Mouse (Mus musculus) liver, embryonic 12.5 days (tissue): ENCODE data around the gene Ptpn6. TPM values are rescaled to one million over a fixed set of nuclear protein-coding genes. Genes with fewer than 3 reads are reported as not detected.

Source experiments
- ATAC-seq: fragments of 200-750 bp; cut with Nextera tagmentation; 2 replicates; pipeline ENCODE4 v1.8.0; 2017; ENCODE audit warnings: moderate number of reproducible peaks, mild to moderate bottlenecking, moderate library complexity
- H3K27ac ChIP-seq: fragments of 300-500 bp; sonication (generic); 2 replicates; pipeline ENCODE4 v1.5.1; 2016; ENCODE audit warnings: mild to moderate bottlenecking
- H3K27me3 ChIP-seq: fragments of 300-500 bp; sonication (generic); replicated peaks from 2 replicates; pipeline ENCODE4 v1.6.1; 2016; ENCODE audit warnings: mild to moderate bottlenecking, moderate library complexity
- H3K36me3 ChIP-seq: fragments of 300-500 bp; sonication (generic); 2 replicates; pipeline ENCODE4 v1.6.1; 2016; ENCODE audit warnings: mild to moderate bottlenecking, moderate library complexity
- H3K4me1 ChIP-seq: fragments of 300-500 bp; sonication (generic); 2 replicates; pipeline ENCODE4 v1.6.1; 2016
- H3K4me2 ChIP-seq: fragments of 300-500 bp; sonication (generic); 2 replicates; pipeline ENCODE4 v1.6.1; 2016; ENCODE audit warnings: mild to moderate bottlenecking, moderate library complexity
- H3K4me3 ChIP-seq: fragments of 300-500 bp; sonication (generic); 2 replicates; pipeline ENCODE4 v1.5.1; 2016; ENCODE audit warnings: mild to moderate bottlenecking, moderate library complexity
- H3K9ac ChIP-seq: fragments of 300-500 bp; sonication (generic); 2 replicates; pipeline ENCODE4 v1.6.1; 2016; ENCODE audit warnings: mild to moderate bottlenecking, moderate library complexity
- H3K9me3 ChIP-seq: fragments of 300-500 bp; sonication (generic); replicated peaks from 2 replicates; pipeline ENCODE4 v1.6.1; 2016; ENCODE audit warnings: mild to moderate bottlenecking, moderate library complexity
- WGBS: fragments of 180-500 bp; shearing (Covaris S2); methylation state at CpG from one replicate; pipeline ENCODE4 v1.1.7; 2016; ENCODE audit not compliant: insufficient replicate concordance; 5-methylcytosine and 5-hydroxymethylcytosine counted together
- polyA plus RNA-seq: library from polyadenylated mRNA; unstranded; fragments of >200 nt; fragmentation: Nextera tagmentation; extraction: Ambion mirVana; gene quantifications from 2 replicates; pipeline ENCODE4 v1.2.1, GENCODE M21; 2016

Gene Ptpn6
- polyA plus RNA-seq, 1 experiment from 2014 or later = 30.8 TPM

GRCm38 (mm10) chr6:124720904-124721303 lies 17.6 kb downstream of the Ptpn6 start:
- Histone ChIP-seq H3K27ac (peak overlapping the region; percentile 69), H3K9me3 (no peaks in the 10 kb centered on the region), H3K9ac (no peak overlapping the region), H3K4me3 (no peak overlapping the region), H3K27me3 (no peaks in the 10 kb centered on the region), H3K36me3 (peaks cover 25% of the 10 kb centered on the region), H3K4me2 (no peak overlapping the region), H3K4me1 (peaks cover 76% of the 10 kb centered on the region)
- 72% methylated on average over 11 of the region's 11 CpGs for WGBS
- ATAC-seq = no peak

GRCm38 (mm10) chr6:124719354-124719978 lies 19.0 kb downstream of the Ptpn6 start:
- Histone ChIP-seq H3K36me3 (peaks cover 36% of the 10 kb centered on the region), H3K27ac (peak overlapping the region; percentile 69), H3K4me2 (peak overlapping the region; percentile 43), H3K27me3 (no peaks in the 10 kb centered on the region), H3K9me3 (no peaks in the 10 kb centered on the region), H3K9ac (peak overlapping the region; percentile 53), H3K4me1 (peaks cover 75% of the 10 kb centered on the region), H3K4me3 (no peak overlapping the region)
- peak; percentile 91 for ATAC-seq
- 33% methylated on average over 7 of the region's 7 CpGs for WGBS

GRCm38 (mm10) chr6:124718703-124719102 lies 19.8 kb downstream of the Ptpn6 start:
- Histone ChIP-seq H3K9me3 (no peaks in the 10 kb centered on the region), H3K36me3 (peaks cover 43% of the 10 kb centered on the region), H3K4me1 (peaks cover 75% of the 10 kb centered on the region), H3K4me3 (no peak overlapping the region), H3K9ac (peak overlapping the region; percentile 53), H3K4me2 (peak overlapping the region; percentile 43), H3K27me3 (no peaks in the 10 kb centered on the region), H3K27ac (peak overlapping the region; percentile 69)
- WGBS = 83% methylated on average over 13 of the region's 16 CpGs
- no peak for ATAC-seq

GRCm38 (mm10) chr6:124717968-124718367 lies 20.5 kb downstream of the Ptpn6 start:
- Histone ChIP-seq H3K27ac (peak overlapping the region; percentile 69), H3K4me3 (no peak overlapping the region), H3K27me3 (no peaks in the 10 kb centered on the region), H3K9me3 (no peaks in the 10 kb centered on the region), H3K4me2 (no peak overlapping the region), H3K9ac (no peak overlapping the region), H3K36me3 (peaks cover 50% of the 10 kb centered on the region), H3K4me1 (peaks cover 76% of the 10 kb centered on the region)
- ATAC-seq = no peak
- WGBS = 77% methylated on average over 13 of the region's 13 CpGs

- H3K36me3 ChIP-seq = peaks cover 50% of the 10 kb centered on the region
- H3K27me3 ChIP-seq = no peaks in the 10 kb centered on the region
- peaks cover 78% of the 10 kb centered on the region for H3K4me1 ChIP-seq
- 71% methylated on average over 20 of the region's 20 CpGs for WGBS
- no peak overlapping the region for H3K4me2 ChIP-seq
- ATAC-seq = no peak
- no peaks in the 10 kb centered on the region for H3K9me3 ChIP-seq
- peak overlapping the region; percentile 3; the same call in 1 of the 2 replicates for H3K27ac ChIP-seq
- no peak overlapping the region for H3K9ac ChIP-seq
- no peak overlapping the region for H3K4me3 ChIP-seq
Observed at GRCm38 (mm10) chr6:124716864-124717490, 21.5 kb downstream of the Ptpn6 start.

- peaks cover 74% of the 10 kb centered on the region for H3K36me3 ChIP-seq
- H3K27ac ChIP-seq = peak overlapping the region; percentile 89
- no peak for ATAC-seq
- H3K9ac ChIP-seq = peak overlapping the region; percentile 88
- no peaks in the 10 kb centered on the region for H3K27me3 ChIP-seq
- H3K4me3 ChIP-seq = peak overlapping the region; percentile 89
- H3K4me2 ChIP-seq = peak overlapping the region; percentile 95
- 11% methylated on average over 11 of the region's 11 CpGs for WGBS
- no peaks in the 10 kb centered on the region for H3K9me3 ChIP-seq
- peaks cover 74% of the 10 kb centered on the region for H3K4me1 ChIP-seq
Observed at GRCm38 (mm10) chr6:124712918-124713317, 25.6 kb downstream of the Ptpn6 start.

- peak; percentile 97 for ATAC-seq
- Histone ChIP-seq H3K27ac (peak within 1 kb of the TSS; percentile 89), H3K27me3 (no peaks in the 10 kb centered on the region), H3K36me3 (peaks cover 74% of the 10 kb centered on the region), H3K4me1 (peaks cover 71% of the 10 kb centered on the region), H3K9ac (peak within 1 kb of the TSS; percentile 88), H3K4me2 (peak within 1 kb of the TSS; percentile 95), H3K9me3 (no peaks in the 10 kb centered on the region), H3K4me3 (peak within 1 kb of the TSS; percentile 89)
- under 1% methylated on average over 74 of the region's 76 CpGs for WGBS
Observed at GRCm38 (mm10) chr6:124711824-124712782, 26.4 kb downstream of the Ptpn6 start, which contains the start of the genes Emg1 and Phb2. Gene Emg1, minus strand, starts transcription at chr6:124712178. Gene Phb2, plus strand, starts transcription at chr6:124712336.

GRCm38 (mm10) chr6:124708289-124708889 lies 30.1 kb downstream of the Ptpn6 start:
- no peak overlapping the region for H3K4me3 ChIP-seq
- H3K36me3 ChIP-seq = peaks cover 74% of the 10 kb centered on the region
- no peaks in the 10 kb centered on the region for H3K9me3 ChIP-seq

GRCm38 (mm10) chr6:124706061-124706627 lies 32.4 kb downstream of the Ptpn6 start:
- no peaks in the 10 kb centered on the region for H3K9me3 ChIP-seq
- H3K27me3 ChIP-seq = no peaks in the 10 kb centered on the region
- no peak for ATAC-seq
- H3K4me2 ChIP-seq = no peak overlapping the region
- 81% methylated on average over 5 of the region's 5 CpGs for WGBS
- H3K4me1 ChIP-seq = peaks cover 34% of the 10 kb centered on the region
- no peak overlapping the region for H3K27ac ChIP-seq
- no peak overlapping the region for H3K4me3 ChIP-seq
- peaks cover 93% of the 10 kb centered on the region for H3K36me3 ChIP-seq
- no peak overlapping the region for H3K9ac ChIP-seq

More at GRCm38 (mm10) chr6:124708289-124708889, 30.1 kb downstream of the Ptpn6 start:
- no peak for ATAC-seq
- no peak overlapping the region for H3K4me2 ChIP-seq
- H3K4me1 ChIP-seq = peaks cover 45% of the 10 kb centered on the region
- H3K9ac ChIP-seq = no peak overlapping the region
- H3K27ac ChIP-seq = no peak overlapping the region
- 94% methylated on average over 10 of the region's 10 CpGs for whole genome bisulfite sequencing
- H3K27me3 ChIP-seq = no peaks in the 10 kb centered on the region

GRCm38 (mm10) chr6:124704417-124704816 lies 34.1 kb downstream of the Ptpn6 start:
- Histone ChIP-seq H3K27me3 (no peaks in the 10 kb centered on the region), H3K4me2 (no peak overlapping the region), H3K4me1 (peaks cover 25% of the 10 kb centered on the region), H3K27ac (no peak overlapping the region), H3K9ac (no peak overlapping the region), H3K4me3 (no peak overlapping the region), H3K36me3 (peaks cover 99% of the 10 kb centered on the region), H3K9me3 (no peaks in the 10 kb centered on the region)
- ATAC-seq = no peak
- 83% methylated on average over 2 of the region's 2 CpGs for WGBS

GRCm38 (mm10) chr6:124703789-124704188 lies 34.7 kb downstream of the Ptpn6 start:
- Histone ChIP-seq H3K4me1 (peaks cover 19% of the 10 kb centered on the region), H3K27me3 (no peaks in the 10 kb centered on the region), H3K4me3 (no peak overlapping the region), H3K27ac (0 out of 2 replicates have a peak overlapping the region, but pooled peaks have one; percentile 45), H3K4me2 (no peak overlapping the region), H3K9me3 (no peaks in the 10 kb centered on the region), H3K36me3 (peaks cover 100% of the 10 kb centered on the region), H3K9ac (no peak overlapping the region)
- 50% methylated on average over 7 of the region's 7 CpGs for WGBS
- no peak for ATAC-seq
